Mouse (Mus musculus) cerebellum, postnatal 10 days (tissue): ENCODE results near the gene Jade3.

Source experiments
- DNase-seq, 2 experiments: peaks; one replicate each; pipeline ENCODE4 v3.0.0; 2021; ENCODE audit warnings: mixed read lengths in 2 of 2

Gene Jade3

GRCm38 (mm10) chrX:20548011-20548879, 122.8 kb downstream of the Jade3 start:
- DNase-seq = peak; percentile 43 to 50

DNA sequence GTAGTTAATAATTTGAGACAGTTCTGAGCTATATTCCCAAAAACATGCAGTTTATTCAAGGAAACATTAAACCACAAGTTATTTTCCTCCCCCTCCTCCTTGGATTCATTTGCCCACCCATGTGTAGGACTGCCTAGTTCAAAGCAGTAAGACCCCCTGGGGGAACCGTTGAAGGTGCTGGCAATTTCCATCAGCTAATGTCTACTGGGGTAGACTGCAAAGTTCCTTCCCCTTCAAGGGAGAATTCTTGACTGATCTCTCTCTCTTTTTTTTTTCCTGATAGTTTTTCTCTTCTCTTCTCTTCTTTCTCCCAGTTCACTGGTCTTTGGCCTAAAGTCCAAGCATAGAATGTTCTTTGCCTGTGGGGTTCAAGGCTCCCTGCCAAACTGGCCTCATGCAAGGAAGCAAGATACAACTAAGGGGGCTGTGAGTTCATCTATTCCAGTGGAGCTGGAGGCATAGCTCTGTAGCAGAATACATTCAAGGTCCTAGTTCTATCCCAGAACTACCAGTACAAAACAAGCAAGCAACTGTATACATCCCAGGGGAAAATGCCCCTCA, 123.5 kb downstream of the Jade3 start:
- DNase-seq = no peak

DNA sequence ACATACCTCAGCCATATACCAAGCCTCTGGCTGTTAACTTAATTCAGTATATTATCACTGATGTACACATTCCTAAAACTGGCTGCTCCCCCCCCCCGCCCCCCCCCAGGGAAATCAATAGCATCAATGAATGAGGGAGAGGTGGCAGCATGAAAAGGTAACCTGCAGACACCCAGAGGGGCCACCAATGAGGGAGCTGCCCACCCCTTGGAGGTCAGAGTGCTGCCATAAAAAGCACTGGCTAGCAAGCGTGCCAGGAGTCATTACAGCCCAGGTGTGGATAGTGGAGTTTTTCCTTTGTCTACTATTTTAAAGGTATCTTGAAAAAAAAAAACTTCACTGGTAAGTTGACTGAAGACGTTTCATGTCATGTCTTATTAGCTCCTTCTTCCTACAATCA, 124.0 kb downstream of the Jade3 start, which contains the start of gene Rgn:
Rgn (plus strand) TSS at position 256 of the 400 bp plus-strand sequence.
- DNase-seq = no peak

DNA sequence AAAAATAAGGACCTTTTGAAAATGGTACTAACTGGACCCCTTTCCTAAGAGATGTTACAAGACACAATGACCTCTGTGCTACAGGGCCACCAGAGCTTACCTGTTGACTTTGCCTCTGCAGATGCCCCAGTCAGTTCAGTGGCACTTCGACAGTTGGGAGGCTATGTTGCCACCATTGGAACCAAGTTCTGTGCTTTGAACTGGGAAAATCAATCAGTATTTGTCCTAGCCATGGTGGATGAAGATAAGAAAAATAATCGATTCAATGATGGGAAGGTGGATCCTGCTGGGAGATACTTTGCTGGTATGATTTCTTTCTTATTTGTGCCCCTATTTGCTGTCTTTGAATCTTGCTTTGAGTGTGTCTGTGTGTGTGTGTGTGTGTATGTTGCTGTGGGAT, 126.7 kb downstream of the Jade3 start:
- DNase-seq = no peak

DNA sequence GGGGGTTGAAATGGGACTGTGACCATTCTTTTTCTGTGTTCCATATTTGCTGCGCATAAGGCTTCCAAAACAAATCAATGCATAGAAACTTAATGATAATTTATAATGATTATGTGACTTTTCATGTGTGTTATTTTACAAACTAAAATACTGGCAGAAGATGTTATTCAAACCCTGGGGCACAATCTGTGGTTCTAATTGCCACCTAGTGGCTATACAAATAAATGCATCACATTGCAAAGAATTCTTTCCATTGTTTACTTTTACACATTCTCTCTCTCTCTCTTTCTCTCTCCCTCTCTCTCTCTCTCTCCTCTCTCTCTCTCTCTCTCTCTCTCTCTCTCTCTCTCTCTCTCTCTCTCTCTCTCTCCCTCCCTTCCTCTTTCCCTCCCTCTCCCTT, 136.4 kb downstream of the Jade3 start:
- peak in 1 of 2 experiments; percentile 11 for DNase-seq

DNA sequence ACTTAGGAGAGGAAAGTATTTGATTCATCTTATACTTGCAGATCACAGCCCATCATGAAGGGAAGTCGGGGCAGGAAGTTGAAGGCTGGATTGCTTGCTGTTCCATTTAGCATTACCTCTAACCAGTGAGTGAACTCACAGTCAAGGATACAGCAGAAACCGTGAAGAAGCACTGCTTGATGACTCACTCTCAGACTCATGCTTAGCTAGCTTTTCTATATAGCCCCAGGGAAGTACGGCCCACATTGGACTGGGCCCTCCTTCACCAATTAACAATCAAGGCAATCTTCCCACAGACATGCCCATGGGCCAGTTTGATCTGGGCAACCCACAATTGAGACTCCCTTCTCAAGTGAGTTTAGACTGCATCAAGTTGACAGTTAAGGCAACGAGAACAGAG, 138.5 kb downstream of the Jade3 start:
- DNase-seq = no peak
